Mouse (Mus musculus) kidney, adult 2 months (tissue): ENCODE data around the gene Fhl5.
"Not testable (repeated sequence)": the region's sequence is repeated elsewhere in the genome, so short reads cannot be mapped to it uniquely, and the experiment has no call there.

ENCODE experiments used
- CTCF ChIP-seq: fragments of 200-500 bp; conservative IDR thresholded peaks from 2 replicates; pipeline ENCODE4 v1.5.1; 2011; ENCODE audit warnings: low read depth, mild to moderate bottlenecking, control low read depth, low read length, moderate library complexity, mixed read lengths; ENCODE audit not compliant: insufficient read depth, insufficient read length
- POLR2A ChIP-seq: fragments of 200-500 bp; IDR thresholded peaks from one replicate; pipeline ENCODE4 v1.6.1; 2011; ENCODE audit warnings: low read depth, low read length, control low read depth

GRCm38 (mm10) chr4:25285002-25285401 is 42.3 kb upstream of the Fhl5 start:
- TF ChIP-seq POLR2A, CTCF: not testable (repeated sequence)
